Mouse (Mus musculus) heart, postnatal 0 days (tissue): ENCODE data around the gene Gm10130. TPM values are rescaled to one million over a fixed set of nuclear protein-coding genes. Genes with fewer than 3 reads are reported as not detected.
"Not testable (repeated sequence)": the region's sequence is repeated elsewhere in the genome, so short reads cannot be mapped to it uniquely, and the experiment has no call there.

Source experiments
- ATAC-seq: fragments of 200-750 bp; cut with Nextera tagmentation; 2 replicates; pipeline ENCODE4 v1.8.0; 2017; ENCODE audit warnings: low read depth, moderate number of reproducible peaks, moderate library complexity; ENCODE audit not compliant: insufficient read depth
- DNase-seq: peaks from one replicate; pipeline ENCODE4 v3.0.0-alpha.2; 2016; ENCODE audit warnings: low spot score
- H3K27ac ChIP-seq: fragments of 300-500 bp; sonication (generic); 2 replicates; pipeline ENCODE4 v1.5.1; 2014; ENCODE audit warnings: low read depth, mild to moderate bottlenecking
- H3K27me3 ChIP-seq: fragments of 300-500 bp; sonication (generic); 2 replicates; pipeline ENCODE4 v1.6.1; 2014; ENCODE audit warnings: low read length, mixed read lengths; ENCODE audit not compliant: control insufficient read depth, insufficient read depth
- H3K36me3 ChIP-seq: fragments of 300-500 bp; sonication (generic); replicated peaks from 2 replicates; pipeline ENCODE4 v1.6.1; 2014; ENCODE audit warnings: low read length, mixed read lengths; ENCODE audit not compliant: control insufficient read depth, insufficient read depth
- H3K4me1 ChIP-seq: fragments of 300-500 bp; sonication (generic); 2 replicates; pipeline ENCODE4 v1.6.1; 2014; ENCODE audit warnings: antibody characterized with exemption; ENCODE audit not compliant: control insufficient read depth, insufficient read depth
- H3K4me2 ChIP-seq: fragments of 300-500 bp; sonication (generic); 2 replicates; pipeline ENCODE4 v1.6.1; 2014; ENCODE audit warnings: low read depth, mild to moderate bottlenecking, low read length, moderate library complexity
- H3K4me3 ChIP-seq: fragments of 300-500 bp; sonication (generic); 2 replicates; pipeline ENCODE4 v1.5.1; 2014; ENCODE audit warnings: low read depth, low read length
- H3K9ac ChIP-seq: fragments of 300-500 bp; sonication (generic); replicated peaks from 2 replicates; pipeline ENCODE4 v1.6.1; 2014; ENCODE audit warnings: low read depth, low read length, mixed read lengths
- H3K9me3 ChIP-seq: fragments of 300-500 bp; sonication (generic); replicated peaks from 2 replicates; pipeline ENCODE4 v1.6.1; 2016; ENCODE audit warnings: low read length; ENCODE audit not compliant: control insufficient read depth
- CTCF ChIP-seq: IDR thresholded peaks from 2 replicates; pipeline ENCODE4 v1.5.1; 2016; ENCODE audit warnings: antibody characterized with exemption, control low read depth, low read depth
- EP300 ChIP-seq: IDR thresholded peaks from 2 replicates; pipeline ENCODE4 v1.6.1; 2016; ENCODE audit warnings: antibody characterized with exemption, low read depth
- WGBS: fragments of 180-500 bp; shearing (Covaris S2); extraction: QIAGEN DNeasy Blood & Tissue Kit; methylation state at CpG from one replicate; pipeline ENCODE4 v1.1.7; 2014; 5-methylcytosine and 5-hydroxymethylcytosine counted together
- polyA plus RNA-seq: library from polyadenylated mRNA; unstranded; fragments of >200 nt; fragmentation: Nextera tagmentation; extraction: Ambion mirVana; gene quantifications from 2 replicates; pipeline ENCODE4 v1.2.1, GENCODE M21; 2015
- total RNA-seq: library from RNA; depleted of rRNA; stranded (reverse); fragments of >200 nt; gene quantifications from 2 replicates; pipeline ENCODE4 v1.2.3, GENCODE M21; 2014; ENCODE audit warnings: low replicate concordance; rRNA removed

Gm10130 gene
- total and polyA plus RNA-seq, 2 experiments from 2014 or later, result 0.67 TPM; not detected in 1

- 76% methylated on average over 1 of the region's 1 CpGs for WGBS
- Histone ChIP-seq H3K36me3 (no peaks in the 10 kb centered on the region), H3K4me2 (no peak overlapping the region), H3K9me3 (no peaks in the 10 kb centered on the region), H3K27ac (no peak overlapping the region), H3K4me3 (no peak overlapping the region), H3K27me3 (no peaks in the 10 kb centered on the region), H3K4me1 (no peaks in the 10 kb centered on the region), H3K9ac (no peak overlapping the region)
- no peak for ATAC-seq
- DNase-seq, result no peak
- no peak for TF ChIP-seq CTCF
- TF ChIP-seq EP300, result no peak
Observed at GRCm38 (mm10) chr2:150390198-150390597, 66.7 kb downstream of the Gm10130 start.

GRCm38 (mm10) chr2:150412146-150412545, 88.6 kb downstream of the Gm10130 start:
- WGBS, result 86% methylated on average over 17 of the region's 17 CpGs
- H3K36me3 ChIP-seq, H3K4me1 ChIP-seq, H3K4me3 ChIP-seq, H3K27me3 ChIP-seq, DNase-seq, H3K27ac ChIP-seq, H3K9ac ChIP-seq, H3K4me2 ChIP-seq, ATAC-seq: not testable (repeated sequence)
- H3K9me3 ChIP-seq, result peaks cover 22% of the 10 kb centered on the region

Other genes starting within 250 kb of the Gm10130 start
- 1.4 and 5.7 TPM in 2 replicates for gene Zfp120, start 187.0 kb upstream of the Gm10130 start, total RNA-seq
- gene Zfp120, start 187.0 kb upstream of the Gm10130 start, polyA plus RNA-seq, result 4.7 and 5.8 TPM in 2 replicates
- gene Gm10770, start 144.0 kb upstream of the Gm10130 start, total RNA-seq, result not detected in 2 replicates
- not detected in 2 replicates for gene Gm10770, start 144.0 kb upstream of the Gm10130 start, polyA plus RNA-seq
- not detected in 2 replicates for gene Gm14139, start 141.9 kb upstream of the Gm10130 start, total RNA-seq
- not detected in 2 replicates for gene Gm14139, start 141.9 kb upstream of the Gm10130 start, polyA plus RNA-seq
- 0.04 and 1.4 TPM in 2 replicates for gene Zfp937, start 105.6 kb upstream of the Gm10130 start, total RNA-seq
- 1.9 and 2.6 TPM in 2 replicates for gene Zfp937, start 105.6 kb upstream of the Gm10130 start, polyA plus RNA-seq
- not detected in 2 replicates for gene Gm21994, start 68.1 kb upstream of the Gm10130 start, total RNA-seq
- gene Gm21994, start 68.1 kb upstream of the Gm10130 start, polyA plus RNA-seq, result 1.4 and 1.5 TPM in 2 replicates
- gene Gm14124, start 66.2 kb upstream of the Gm10130 start, total RNA-seq, result not detected in 2 replicates
- gene Gm14124, start 66.2 kb upstream of the Gm10130 start, polyA plus RNA-seq, result not detected in 2 replicates
- 10.7 TPM in 1 of 2 replicates, not detected in the other for gene 3300002I08Rik, start 39.1 kb downstream of the Gm10130 start, total RNA-seq
- gene 3300002I08Rik, start 39.1 kb downstream of the Gm10130 start, polyA plus RNA-seq, result 2.9 and 3.6 TPM in 2 replicates
- gene Zfp442, start 127.8 kb downstream of the Gm10130 start, total RNA-seq, result 0.95 and 1.9 TPM in 2 replicates
- gene Zfp442, start 127.8 kb downstream of the Gm10130 start, polyA plus RNA-seq, result 3.0 and 4.1 TPM in 2 replicates
- gene Zfp345, start 161.4 kb downstream of the Gm10130 start, total RNA-seq, result not detected in 2 replicates
- 0.04 TPM in 1 of 2 replicates, not detected in the other for gene Zfp345, start 161.4 kb downstream of the Gm10130 start, polyA plus RNA-seq
- gene Cst7, start 246.7 kb downstream of the Gm10130 start, total RNA-seq, result not detected in 2 replicates
- gene Cst7, start 246.7 kb downstream of the Gm10130 start, polyA plus RNA-seq, result 0.12 and 0.16 TPM in 2 replicates